Mouse (Mus musculus): ENCODE measurements at regions not wholly inside any gene's neighbourhood (a gene's known extent, or its start where the extent isn't known, plus 50 kb on each side); places are given as distances from the start of the nearest gene placed in this dataset.

DNA sequence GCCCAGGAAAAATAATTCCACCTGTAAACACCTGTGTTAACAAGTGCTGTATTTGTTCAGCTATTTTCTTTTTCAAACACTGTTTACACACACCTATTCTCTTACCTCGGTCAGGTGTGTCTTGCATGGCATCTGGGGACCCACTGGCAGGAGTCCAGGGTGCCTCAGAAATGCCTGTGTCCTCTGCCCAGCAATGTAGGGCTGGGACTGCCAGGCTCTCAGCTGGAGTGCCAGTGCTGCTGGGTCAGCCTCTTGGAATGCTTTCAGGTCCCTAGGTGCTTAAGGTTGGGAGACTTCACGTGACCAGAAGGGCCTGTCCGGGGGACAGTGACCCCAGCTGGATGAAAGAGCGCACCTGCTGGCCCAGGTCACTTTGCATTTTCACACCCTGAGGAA is 112.4 kb upstream of the Id2 start:
- no peaks in the 10 kb centered on the region for H3K36me3 ChIP-seq (ENCODE audit: control insufficient read depth, insufficient read depth, low read length)
- H3K27me3 ChIP-seq (ENCODE audit: control insufficient read depth, insufficient read depth, low read length) = no peaks in the 10 kb centered on the region
- H3K9me3 ChIP-seq (ENCODE audit: control insufficient read depth, low read length) = no peaks in the 10 kb centered on the region
- H3K27ac ChIP-seq (ENCODE audit: low read depth, low read length) = no peak overlapping the region
- no peak for ATAC-seq (ENCODE audit: low read depth)
- H3K4me2 ChIP-seq (ENCODE audit: low read depth, low read length) = no peak overlapping the region
- no peak overlapping the region for H3K9ac ChIP-seq (replicated peaks; ENCODE audit: low read depth, low read length)
- no peaks in the 10 kb centered on the region for H3K4me1 ChIP-seq (ENCODE audit: control insufficient read depth, insufficient read depth, low read length)
- 52% methylated on average over 4 of the region's 4 CpGs for WGBS
- H3K4me3 ChIP-seq (ENCODE audit: low read depth, low read length) = no peak overlapping the region

DNA sequence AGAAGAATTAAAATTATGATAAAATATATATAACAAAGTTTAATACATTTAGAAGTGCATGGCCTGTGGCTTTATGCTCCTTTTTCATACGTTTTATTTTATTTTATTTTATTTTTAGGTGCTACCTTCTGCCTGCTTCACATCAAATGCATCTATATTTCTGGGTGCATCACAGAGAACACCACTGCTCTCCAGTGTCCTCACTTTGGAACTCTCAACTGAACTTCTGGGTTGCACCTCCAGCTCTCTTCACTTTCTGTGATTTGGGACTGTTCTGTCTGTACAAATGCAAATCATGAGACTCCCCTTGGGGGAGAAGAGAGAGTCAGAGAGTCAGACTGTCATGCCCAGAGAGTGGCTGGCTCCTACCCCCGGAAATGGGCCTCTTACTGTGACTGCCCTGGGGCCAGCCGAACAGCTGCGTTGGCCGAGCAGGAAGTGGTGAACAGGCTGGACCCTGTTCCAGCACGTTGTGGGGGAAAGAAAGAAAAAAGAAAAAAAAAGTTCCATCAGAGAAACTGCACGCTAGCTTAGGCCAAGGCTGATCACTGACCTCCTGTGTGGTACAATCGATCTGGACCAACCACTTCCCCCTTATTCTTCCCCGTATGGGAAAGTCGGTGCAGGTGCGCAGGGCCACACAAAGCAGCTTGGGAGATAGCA is 111.9 kb upstream of the Id2 start:
- no peak overlapping the region for H3K4me2 ChIP-seq (ENCODE audit: low read depth, low read length)
- ATAC-seq (ENCODE audit: low read depth) = no peak
- no peaks in the 10 kb centered on the region for H3K9me3 ChIP-seq (ENCODE audit: control insufficient read depth, low read length)
- H3K4me3 ChIP-seq (ENCODE audit: low read depth, low read length) = no peak overlapping the region
- H3K27me3 ChIP-seq (ENCODE audit: control insufficient read depth, insufficient read depth, low read length) = no peaks in the 10 kb centered on the region
- H3K4me1 ChIP-seq (ENCODE audit: control insufficient read depth, insufficient read depth, low read length) = no peaks in the 10 kb centered on the region
- WGBS = 38% methylated on average over 11 of the region's 11 CpGs
- no peaks in the 10 kb centered on the region for H3K36me3 ChIP-seq (ENCODE audit: control insufficient read depth, insufficient read depth, low read length)
- H3K9ac ChIP-seq (replicated peaks; ENCODE audit: low read depth, low read length) = no peak overlapping the region
- no peak overlapping the region for H3K27ac ChIP-seq (ENCODE audit: low read depth, low read length)

DNA sequence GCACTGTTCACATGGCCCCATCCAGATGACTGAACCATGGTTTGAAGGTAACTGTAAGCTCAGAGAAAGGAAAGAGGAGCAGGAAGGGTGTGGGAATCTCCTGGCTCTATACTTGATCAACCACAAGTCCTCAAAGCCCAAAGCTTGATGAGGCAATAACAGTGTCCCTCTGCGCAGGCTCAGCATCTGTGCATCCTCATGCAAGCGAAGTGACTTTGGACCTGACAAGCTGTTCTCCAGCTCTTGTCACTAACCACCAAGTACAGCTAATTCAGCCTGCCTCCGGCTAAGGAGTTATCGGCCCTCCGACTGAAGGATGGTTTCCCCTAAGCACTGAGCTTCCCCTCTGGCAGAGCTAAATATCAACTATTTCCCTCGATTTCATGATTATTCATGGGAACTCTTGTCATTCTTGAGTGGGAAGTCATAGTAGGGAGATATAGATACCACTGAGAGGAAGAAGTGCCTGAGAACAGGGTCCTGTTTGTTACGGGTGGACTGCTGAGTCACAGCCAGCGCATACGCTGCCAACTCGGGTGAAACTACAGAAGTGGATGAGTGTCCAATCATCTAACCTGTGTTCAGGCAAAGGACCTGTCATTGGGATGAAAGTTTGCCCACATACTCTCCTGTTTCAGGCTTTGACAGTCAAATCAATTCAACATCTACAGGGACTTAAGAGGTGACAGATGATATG is 106.6 kb upstream of the Id2 start:
- Histone ChIP-seq H3K27me3 (ENCODE audit: control insufficient read depth, insufficient read depth, low read length) (no peaks in the 10 kb centered on the region), H3K36me3 (ENCODE audit: control insufficient read depth, insufficient read depth, low read length) (no peaks in the 10 kb centered on the region), H3K4me2 (ENCODE audit: low read depth, low read length) (no peak overlapping the region), H3K4me1 (ENCODE audit: control insufficient read depth, insufficient read depth, low read length) (no peaks in the 10 kb centered on the region), H3K27ac (ENCODE audit: low read depth, low read length) (no peak overlapping the region), H3K4me3 (ENCODE audit: low read depth, low read length) (no peak overlapping the region), H3K9me3 (ENCODE audit: control insufficient read depth, low read length) (no peaks in the 10 kb centered on the region), H3K9ac (replicated peaks; ENCODE audit: low read depth, low read length) (no peak overlapping the region)
- ATAC-seq (ENCODE audit: low read depth) = no peak
- 93% methylated on average over 10 of the region's 10 CpGs for WGBS

DNA sequence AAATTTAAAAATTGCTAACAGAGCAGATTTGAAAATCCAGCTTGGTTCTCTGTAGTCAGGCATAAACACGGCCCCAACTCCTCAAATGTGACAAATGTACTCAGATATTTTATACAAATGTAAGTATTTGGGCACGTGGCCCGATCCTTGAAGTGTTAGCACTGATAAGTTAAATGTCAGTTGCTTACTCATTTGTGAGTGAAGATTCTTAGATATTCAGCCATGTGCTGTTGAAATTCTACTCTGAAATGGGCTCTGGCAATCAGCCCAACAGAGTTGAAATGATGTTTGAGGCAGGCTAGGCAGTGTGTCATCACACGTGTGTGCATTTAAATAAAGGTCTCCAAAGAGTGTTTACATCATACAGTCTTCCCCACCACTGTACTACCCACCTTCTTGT is 103.2 kb upstream of the Id2 start:
- no peak overlapping the region for H3K4me3 ChIP-seq (ENCODE audit: low read depth, low read length)
- no peaks in the 10 kb centered on the region for H3K27me3 ChIP-seq (ENCODE audit: control insufficient read depth, insufficient read depth, low read length)
- WGBS = 92% methylated on average over 4 of the region's 4 CpGs
- no peaks in the 10 kb centered on the region for H3K36me3 ChIP-seq (ENCODE audit: control insufficient read depth, insufficient read depth, low read length)
- no peak overlapping the region for H3K27ac ChIP-seq (ENCODE audit: low read depth, low read length)
- ATAC-seq (ENCODE audit: low read depth) = no peak
- H3K4me1 ChIP-seq (ENCODE audit: control insufficient read depth, insufficient read depth, low read length) = no peaks in the 10 kb centered on the region
- no peak overlapping the region for H3K4me2 ChIP-seq (ENCODE audit: low read depth, low read length)
- H3K9ac ChIP-seq (replicated peaks; ENCODE audit: low read depth, low read length) = no peak overlapping the region
- no peaks in the 10 kb centered on the region for H3K9me3 ChIP-seq (ENCODE audit: control insufficient read depth, low read length)

DNA sequence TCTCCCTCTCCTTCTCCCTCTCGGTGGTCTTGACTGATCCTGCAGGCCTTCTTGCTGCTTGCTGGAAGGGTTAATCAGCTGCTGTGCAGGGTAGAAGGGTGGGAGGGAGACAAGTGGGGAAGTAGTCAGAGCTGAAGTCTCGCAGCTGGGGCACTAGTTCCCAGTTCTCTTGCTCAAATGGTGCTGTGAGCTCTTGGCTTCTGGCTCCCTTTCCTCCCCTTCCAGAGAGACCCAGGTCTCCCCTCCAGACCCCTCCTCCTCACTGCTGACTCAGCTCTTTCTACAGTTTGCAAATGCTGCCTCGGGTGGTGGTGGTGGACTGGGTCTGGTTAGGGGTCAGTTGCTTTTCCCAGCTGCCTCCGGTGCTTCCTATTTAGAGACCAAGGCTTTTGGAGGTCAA is 100.8 kb upstream of the Id2 start:
- no peak overlapping the region for H3K9ac ChIP-seq (replicated peaks; ENCODE audit: low read depth, low read length)
- no peak overlapping the region for H3K4me2 ChIP-seq (ENCODE audit: low read depth, low read length)
- no peak for ATAC-seq (ENCODE audit: low read depth)
- no peaks in the 10 kb centered on the region for H3K9me3 ChIP-seq (ENCODE audit: control insufficient read depth, low read length)
- no peak overlapping the region for H3K27ac ChIP-seq (ENCODE audit: low read depth, low read length)
- H3K4me3 ChIP-seq (ENCODE audit: low read depth, low read length) = no peak overlapping the region
- H3K4me1 ChIP-seq (ENCODE audit: control insufficient read depth, insufficient read depth, low read length) = no peaks in the 10 kb centered on the region
- no peaks in the 10 kb centered on the region for H3K27me3 ChIP-seq (ENCODE audit: control insufficient read depth, insufficient read depth, low read length)
- H3K36me3 ChIP-seq (ENCODE audit: control insufficient read depth, insufficient read depth, low read length) = no peaks in the 10 kb centered on the region
- 27% methylated on average over 4 of the region's 4 CpGs for WGBS

DNA sequence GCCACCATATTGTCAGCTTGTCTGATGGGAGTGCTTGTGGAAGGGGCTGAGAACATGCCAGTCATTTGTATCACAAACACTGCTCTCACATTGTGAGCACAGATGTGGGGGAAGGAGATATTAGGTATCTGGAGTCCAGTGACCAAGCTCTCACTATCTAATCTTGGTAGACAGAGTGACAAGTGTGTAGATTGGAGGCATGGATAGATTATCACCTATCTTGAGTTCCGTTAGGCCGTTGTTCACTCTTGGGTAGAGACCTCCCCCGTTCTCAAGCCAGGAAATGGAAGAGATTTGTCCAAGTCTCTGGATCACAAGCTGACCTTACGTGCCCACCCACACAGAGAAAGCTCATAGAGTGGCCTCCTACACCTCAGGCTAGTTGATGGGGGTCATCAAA is 99.1 kb upstream of the Id2 start:
- H3K9me3 ChIP-seq (ENCODE audit: control insufficient read depth, low read length) = no peaks in the 10 kb centered on the region
- H3K27ac ChIP-seq (ENCODE audit: low read depth, low read length) = no peak overlapping the region
- no peaks in the 10 kb centered on the region for H3K27me3 ChIP-seq (ENCODE audit: control insufficient read depth, insufficient read depth, low read length)
- no peak overlapping the region for H3K9ac ChIP-seq (replicated peaks; ENCODE audit: low read depth, low read length)
- ATAC-seq (ENCODE audit: low read depth) = no peak
- H3K36me3 ChIP-seq (ENCODE audit: control insufficient read depth, insufficient read depth, low read length) = no peaks in the 10 kb centered on the region
- whole genome bisulfite sequencing = 95% methylated on average over 4 of the region's 4 CpGs
- H3K4me3 ChIP-seq (ENCODE audit: low read depth, low read length) = no peak overlapping the region
- no peak overlapping the region for H3K4me2 ChIP-seq (ENCODE audit: low read depth, low read length)
- H3K4me1 ChIP-seq (ENCODE audit: control insufficient read depth, insufficient read depth, low read length) = no peaks in the 10 kb centered on the region

DNA sequence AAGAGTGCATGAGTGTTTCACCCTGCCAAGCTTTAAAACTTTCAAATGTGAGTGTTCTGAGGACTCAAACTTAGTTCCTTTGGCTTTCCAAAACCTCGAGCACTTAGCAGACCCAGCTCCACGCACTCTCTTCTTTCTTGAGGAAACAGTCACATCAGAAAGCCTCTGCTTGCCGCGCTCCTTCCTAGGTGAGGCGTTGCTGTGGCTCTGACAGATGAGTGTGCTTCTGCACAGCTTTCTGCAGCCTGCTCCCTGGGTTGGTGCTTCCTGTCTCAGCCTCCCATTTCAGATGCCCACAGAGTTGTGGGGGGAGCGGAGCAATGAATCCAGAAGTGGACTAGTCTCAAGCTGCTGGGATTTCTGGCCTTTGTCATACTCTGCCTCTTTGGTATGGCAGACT is 95.3 kb upstream of the Id2 start:
- H3K27me3 ChIP-seq (ENCODE audit: control insufficient read depth, insufficient read depth, low read length) = no peaks in the 10 kb centered on the region
- H3K27ac ChIP-seq (ENCODE audit: low read depth, low read length) = no peak overlapping the region
- ATAC-seq (ENCODE audit: low read depth) = no peak
- H3K4me1 ChIP-seq (ENCODE audit: control insufficient read depth, insufficient read depth, low read length) = no peaks in the 10 kb centered on the region
- no peaks in the 10 kb centered on the region; the same call in 1 of the 2 replicates for H3K9me3 ChIP-seq (ENCODE audit: control insufficient read depth, low read length)
- 90% methylated on average over 6 of the region's 6 CpGs for WGBS
- H3K4me3 ChIP-seq (ENCODE audit: low read depth, low read length) = no peak overlapping the region
- H3K36me3 ChIP-seq (ENCODE audit: control insufficient read depth, insufficient read depth, low read length) = no peaks in the 10 kb centered on the region
- H3K4me2 ChIP-seq (ENCODE audit: low read depth, low read length) = no peak overlapping the region
- no peak overlapping the region for H3K9ac ChIP-seq (replicated peaks; ENCODE audit: low read depth, low read length)

DNA sequence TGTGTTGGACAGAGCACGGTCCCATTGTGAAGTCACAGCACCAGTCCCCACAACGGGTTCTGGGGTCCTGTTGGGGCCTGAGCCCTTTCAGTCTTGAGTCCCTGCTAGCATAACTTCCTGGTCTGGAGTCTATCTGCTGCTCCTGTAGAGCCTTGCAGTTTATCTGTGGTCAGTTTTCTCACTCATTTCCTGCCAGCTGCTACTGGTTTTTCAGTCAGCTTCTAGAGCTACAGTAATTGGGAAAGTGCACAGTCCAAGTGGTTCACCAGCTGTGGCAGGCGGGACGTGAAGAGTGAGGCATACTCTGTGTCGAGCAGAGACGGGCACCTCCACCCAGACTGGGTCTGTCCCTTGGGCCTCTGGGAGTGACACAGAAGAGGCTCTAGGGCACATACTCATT is 93.4 kb upstream of the Id2 start:
- H3K9me3 ChIP-seq (ENCODE audit: control insufficient read depth, low read length) = no peaks in the 10 kb centered on the region; the same call in 1 of the 2 replicates
- no peak overlapping the region for H3K9ac ChIP-seq (replicated peaks; ENCODE audit: low read depth, low read length)
- H3K27me3 ChIP-seq (ENCODE audit: control insufficient read depth, insufficient read depth, low read length) = no peaks in the 10 kb centered on the region
- WGBS = 63% methylated on average over 6 of the region's 6 CpGs
- H3K4me2 ChIP-seq (ENCODE audit: low read depth, low read length) = no peak overlapping the region
- no peak overlapping the region for H3K27ac ChIP-seq (ENCODE audit: low read depth, low read length)
- H3K4me3 ChIP-seq (ENCODE audit: low read depth, low read length) = no peak overlapping the region
- no peak for ATAC-seq (ENCODE audit: low read depth)
- no peaks in the 10 kb centered on the region for H3K4me1 ChIP-seq (ENCODE audit: control insufficient read depth, insufficient read depth, low read length)
- no peaks in the 10 kb centered on the region for H3K36me3 ChIP-seq (ENCODE audit: control insufficient read depth, insufficient read depth, low read length)

DNA sequence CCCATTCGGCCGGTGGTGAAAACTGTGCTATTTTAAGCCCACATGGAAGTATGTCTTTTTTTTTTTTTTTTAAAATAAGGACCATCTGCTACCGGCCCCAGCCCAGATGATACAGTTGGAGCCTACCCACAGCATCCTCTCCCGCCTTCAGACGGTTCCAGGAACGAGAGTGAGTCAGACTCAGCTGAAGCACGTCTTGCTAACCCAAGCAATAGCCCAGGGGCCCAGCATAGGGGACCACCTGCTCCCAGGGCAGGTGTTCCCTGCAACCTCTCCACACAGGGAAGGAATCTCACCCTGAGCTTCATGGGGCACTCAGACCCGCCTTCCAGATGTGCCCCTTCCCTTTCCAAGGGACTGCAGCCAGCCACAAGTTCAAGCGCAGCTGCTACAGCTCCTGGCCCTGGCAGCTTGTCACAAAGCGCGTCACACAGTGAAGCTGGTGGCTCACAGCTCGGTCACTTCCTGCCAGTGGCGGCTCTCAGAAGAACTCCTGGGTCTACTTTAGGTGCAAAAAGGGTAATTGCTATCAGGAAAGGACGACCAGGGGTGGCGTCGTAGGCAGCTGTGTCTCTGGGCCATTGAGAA is 92.3 kb upstream of the Id2 start:
- Histone ChIP-seq H3K4me3 (ENCODE audit: low read depth, low read length) (no peak overlapping the region), H3K4me1 (ENCODE audit: control insufficient read depth, insufficient read depth, low read length) (no peaks in the 10 kb centered on the region), H3K27me3 (ENCODE audit: control insufficient read depth, insufficient read depth, low read length) (no peaks in the 10 kb centered on the region), H3K27ac (ENCODE audit: low read depth, low read length) (no peak overlapping the region), H3K9me3 (ENCODE audit: control insufficient read depth, low read length) (no peaks in the 10 kb centered on the region; the same call in 1 of the 2 replicates), H3K4me2 (ENCODE audit: low read depth, low read length) (no peak overlapping the region), H3K9ac (replicated peaks; ENCODE audit: low read depth, low read length) (no peak overlapping the region), H3K36me3 (ENCODE audit: control insufficient read depth, insufficient read depth, low read length) (no peaks in the 10 kb centered on the region)
- WGBS = 65% methylated on average over 16 of the region's 16 CpGs
- no peak for ATAC-seq (ENCODE audit: low read depth)
